Mouse (Mus musculus) frontal cortex, postnatal 25 days (tissue): ENCODE data around the gene Evi5l.

Source experiments
- DNase-seq, 2 experiments: peaks; one replicate each; pipeline ENCODE4 v3.0.0; 2022; ENCODE audit warnings: low spot score in 2 of 2

Gene Evi5l

DNA sequence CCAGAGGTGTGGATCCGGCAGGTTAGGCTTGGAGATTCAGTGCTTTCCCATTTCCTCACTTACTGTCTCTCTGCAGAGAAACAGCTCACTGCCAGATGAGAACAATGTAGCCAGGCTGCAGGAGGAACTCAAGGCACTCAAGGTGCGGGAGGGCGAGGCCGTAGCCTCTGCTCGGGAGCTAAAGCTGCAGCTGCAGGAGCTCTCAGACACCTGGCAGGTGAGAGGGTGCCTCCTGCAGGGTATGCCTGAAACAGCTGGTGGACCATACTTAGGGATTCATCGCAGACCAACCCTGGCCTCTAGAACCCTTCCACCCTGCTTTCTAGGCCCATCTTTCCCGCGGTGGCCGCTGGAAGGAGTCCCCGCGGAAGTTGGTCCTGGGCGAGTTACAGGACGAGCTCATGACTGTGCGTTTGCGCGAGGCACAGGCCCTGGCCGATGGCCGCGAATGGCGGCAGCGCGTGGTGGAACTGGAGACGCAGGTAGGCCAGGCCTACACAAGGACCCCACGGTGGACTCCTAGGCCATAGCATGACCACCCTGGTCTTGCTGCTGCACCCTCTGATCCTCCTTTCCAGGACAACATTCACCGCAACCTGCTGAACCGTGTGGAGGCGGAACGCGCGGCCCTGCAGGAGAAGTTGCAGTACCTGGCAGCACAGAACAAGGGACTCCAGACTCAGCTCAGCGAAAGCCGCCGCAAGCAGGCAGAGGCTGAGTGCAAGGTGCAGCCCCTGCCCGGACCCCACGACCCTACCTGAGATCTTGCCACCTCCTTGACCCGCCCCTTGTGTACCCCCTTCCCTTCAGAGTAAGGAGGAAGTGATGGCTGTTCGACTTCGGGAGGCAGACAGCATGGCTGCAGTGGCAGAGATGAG is 39.1 kb downstream of the Evi5l start:
- DNase-seq = no peak

- DNase-seq = no peak
These were observed 40.0 kb downstream of the Evi5l start for GRCm38 (mm10) chr8:4206182-4207015.

- no peak for DNase-seq
These were observed 40.6 kb downstream of the Evi5l start for GRCm38 (mm10) chr8:4207016-4207350.

- no peak for DNase-seq
These were observed 44.7 kb downstream of the Evi5l start for GRCm38 (mm10) chr8:4211097-4211496.

DNA sequence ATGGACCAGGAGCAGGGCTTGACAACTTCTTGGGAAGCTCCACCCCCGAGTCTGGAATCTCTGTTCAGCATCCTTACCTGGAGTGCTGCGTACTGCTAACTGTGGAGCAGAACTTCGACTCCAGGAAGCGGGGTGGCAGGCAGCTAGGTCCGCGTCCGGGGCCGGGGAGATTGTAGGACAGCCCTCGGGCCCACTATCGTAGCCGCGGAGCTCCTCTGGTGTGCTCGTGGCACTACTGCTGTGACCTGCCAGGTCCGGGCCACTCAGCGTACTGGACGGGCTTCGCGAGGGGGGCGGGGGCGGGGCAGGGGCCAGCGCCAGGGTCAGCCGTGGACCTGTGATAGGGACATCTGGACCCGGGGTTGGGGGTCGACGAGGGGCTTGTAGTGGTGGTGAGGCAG is 46.4 kb downstream of the Evi5l start:
- DNase-seq = no peak

DNA sequence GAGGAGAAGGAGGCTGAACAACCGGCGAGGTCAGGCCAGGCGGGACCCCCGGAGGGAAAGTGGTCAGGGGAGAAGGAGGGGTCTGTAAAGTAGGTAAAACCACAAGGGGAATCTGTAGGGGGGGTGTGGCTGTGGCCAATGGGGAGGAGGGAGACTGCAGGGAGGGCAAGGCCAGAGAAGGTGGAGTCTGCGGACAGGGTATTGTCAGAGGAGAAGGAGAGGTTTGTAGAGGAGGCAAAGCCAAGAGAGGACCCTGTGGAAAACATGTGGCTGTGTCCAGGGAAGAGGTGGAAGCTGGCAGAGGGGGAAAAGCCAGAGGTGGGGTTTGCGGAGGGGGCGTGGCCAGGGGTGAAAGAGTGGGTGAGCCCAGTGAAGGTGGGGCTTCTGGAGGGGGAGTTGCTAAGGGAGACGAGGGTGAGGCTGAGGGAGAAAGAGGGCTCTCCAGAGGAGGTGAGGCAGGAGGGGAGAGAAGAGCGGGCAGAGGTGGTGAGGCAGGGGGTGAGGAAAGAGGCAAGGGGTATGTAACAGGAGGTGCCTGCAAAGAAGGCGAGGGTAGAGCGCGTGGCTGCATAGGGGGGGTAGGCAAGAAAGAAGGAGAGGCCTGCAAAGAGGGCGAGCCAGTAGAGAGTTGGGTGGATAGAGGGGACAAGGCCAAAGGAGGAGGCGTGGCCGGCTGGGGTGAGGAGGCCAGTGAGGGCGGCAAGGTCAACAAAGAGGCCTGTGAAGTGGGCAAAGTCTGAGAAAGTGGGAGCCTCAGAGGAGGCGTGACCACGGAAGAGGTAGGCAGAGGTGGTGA is 47.0 kb downstream of the Evi5l start:
- no peak for DNase-seq

DNA sequence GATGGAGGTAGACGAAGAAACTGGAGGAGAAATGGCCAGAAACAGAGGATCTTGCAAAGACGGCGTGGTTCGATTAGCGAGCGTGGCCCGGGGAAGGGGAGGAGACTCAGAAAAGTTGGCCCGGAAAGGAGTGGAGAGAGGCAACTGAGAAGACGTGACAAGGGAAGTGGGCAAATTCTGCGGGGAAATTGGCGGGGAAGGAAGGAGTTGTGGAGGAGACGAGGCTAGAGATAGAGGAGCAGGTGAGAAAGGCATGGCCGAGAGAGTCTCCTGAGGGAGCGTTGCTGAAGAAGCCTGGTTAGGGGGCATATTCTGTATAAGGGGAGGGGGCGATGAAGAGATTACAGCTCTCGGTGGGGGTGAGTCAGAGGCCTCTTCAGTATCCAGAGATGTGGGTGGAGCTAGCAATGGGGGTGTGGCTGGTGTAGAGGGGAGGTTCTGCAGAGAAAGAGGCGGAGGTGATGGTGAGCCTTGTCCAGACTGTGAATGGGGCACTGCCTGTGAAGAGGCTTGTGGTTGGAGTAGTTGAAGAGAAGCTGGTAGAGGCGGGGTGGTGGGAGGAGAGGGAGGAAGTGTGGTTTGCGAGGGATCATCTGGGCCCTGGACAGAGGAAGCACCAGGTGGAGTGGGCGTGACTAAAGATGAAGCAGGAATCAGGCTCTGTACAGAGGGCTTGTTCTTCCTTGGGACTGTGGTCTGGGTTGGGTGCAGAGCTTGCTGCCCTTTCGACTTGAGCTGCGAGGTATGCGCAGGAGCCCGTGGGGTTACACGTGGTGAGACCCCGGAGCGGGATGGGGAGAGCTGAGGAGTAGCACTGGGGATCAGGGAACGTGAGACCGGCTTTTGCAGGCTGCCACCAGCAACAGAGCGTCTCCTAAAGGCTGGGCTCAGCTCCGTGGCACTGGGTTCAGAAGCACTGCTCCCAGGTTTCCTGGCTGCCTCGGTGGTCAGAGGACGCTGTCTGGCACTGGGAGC is 47.9 kb downstream of the Evi5l start:
- DNase-seq = no peak

- no peak for DNase-seq
These were observed 49.9 kb downstream of the Evi5l start for GRCm38 (mm10) chr8:4216296-4216695.

GRCm38 (mm10) chr8:4216791-4217621 is 50.6 kb downstream of the Evi5l start, which contains the start of gene Prr36:
Gene Prr36, minus strand, starts transcription at chr8:4217459.
- no peak for DNase-seq

GRCm38 (mm10) chr8:4219617-4220016 is 53.2 kb downstream of the Evi5l start:
- no peak for DNase-seq

GRCm38 (mm10) chr8:4222059-4222458 is 55.7 kb downstream of the Evi5l start:
- DNase-seq = no peak

GRCm38 (mm10) chr8:4226323-4226722 is 60.0 kb downstream of the Evi5l start:
- DNase-seq = no peak

DNA sequence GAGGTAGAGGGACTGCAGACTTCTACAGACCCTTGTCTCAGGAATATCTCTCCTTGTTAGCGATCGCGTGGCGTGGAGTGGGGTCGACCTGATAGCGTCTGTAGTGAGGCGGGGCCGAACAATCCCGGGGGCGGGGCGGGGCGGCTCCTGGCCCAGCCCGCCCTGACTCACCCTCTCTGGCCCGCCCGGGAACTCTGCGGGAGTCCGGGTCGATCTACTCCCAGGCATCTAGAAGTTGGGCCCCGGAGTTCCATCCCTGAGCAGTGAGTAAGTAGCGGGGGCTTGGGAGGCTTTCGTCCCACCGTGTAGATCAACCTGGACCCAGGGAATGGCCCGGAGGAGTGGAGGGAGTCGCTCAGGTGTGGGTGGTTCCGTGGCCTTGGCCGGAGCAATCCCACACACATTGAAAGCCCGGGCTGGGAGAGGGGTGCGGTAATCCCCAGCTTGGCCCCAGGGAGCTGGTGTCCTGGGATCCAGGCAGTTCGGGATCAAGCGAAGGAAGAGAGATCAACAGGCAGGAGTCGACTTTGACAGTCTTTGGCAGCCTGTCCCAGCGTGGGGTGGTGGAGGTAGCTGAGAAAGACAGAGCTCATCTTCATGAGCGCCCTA is 60.5 kb downstream of the Evi5l start, which contains the start of gene Lrrc8e:
Gene Lrrc8e, plus strand, starts transcription at position 89 of the 609 bp plus-strand sequence.
- no peak for DNase-seq

- DNase-seq = no peak
These were observed 61.6 kb downstream of the Evi5l start for GRCm38 (mm10) chr8:4227919-4228318.

- DNase-seq = no peak
These were observed 63.4 kb downstream of the Evi5l start for GRCm38 (mm10) chr8:4229784-4230183.

GRCm38 (mm10) chr8:4230612-4231351 is 64.4 kb downstream of the Evi5l start:
- DNase-seq = no peak

DNA sequence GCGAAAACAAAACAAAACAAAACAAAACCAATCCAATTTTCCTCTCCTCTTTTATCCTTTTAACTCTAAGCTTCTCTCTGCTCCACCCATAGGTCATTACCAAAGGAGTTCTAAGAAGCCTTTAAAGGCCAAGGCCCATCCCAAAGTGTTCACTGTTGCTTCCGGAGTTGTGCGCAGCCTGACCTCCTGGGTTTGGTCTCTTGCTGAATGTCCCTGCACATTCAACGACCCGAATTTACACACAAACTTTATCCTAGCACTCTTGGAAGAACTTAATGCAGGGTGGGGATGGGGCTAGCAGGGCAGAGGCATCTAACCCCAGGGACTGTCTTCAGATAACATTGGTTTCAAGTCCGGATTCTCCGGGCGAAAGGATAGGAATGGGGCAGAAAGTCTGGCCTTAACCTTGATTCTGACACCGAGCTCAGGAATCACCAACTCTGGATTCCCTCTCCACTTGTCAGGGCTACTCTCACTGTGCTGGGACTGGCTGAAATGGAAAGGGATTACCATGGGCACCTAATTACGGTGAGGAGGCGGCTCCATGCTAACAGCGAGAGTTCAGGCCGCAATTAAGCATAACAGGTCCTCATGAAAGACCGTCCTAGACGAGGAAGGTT is 71.6 kb downstream of the Evi5l start:
- no peak for DNase-seq
